Mouse (Mus musculus) adrenal gland, adult 18-20 months (tissue): ENCODE measurements around the gene Gm3055. TPM values are rescaled to one million over a fixed set of nuclear protein-coding genes. Genes with fewer than 3 reads are reported as not detected.
"Not testable (repeated sequence)": the region's sequence is repeated elsewhere in the genome, so short reads cannot be mapped to it uniquely, and the experiment has no call there.

Experiments used
- DNase-seq, 2 experiments: peaks; one replicate each; pipeline ENCODE4 v3.0.0; 2021 to 2022; ENCODE audit warnings: low spot score in 2 of 2
- long read RNA-seq, 2 experiments: library from polyadenylated mRNA; stranded (forward); transcript quantifications; one replicate each; pipeline ENCODE4 v2.0.0; 2021
- total RNA-seq, 2 experiments: library from RNA; stranded (reverse); gene quantifications; 1 replicate in 1 of 2; 2 replicates in 1 of 2; pipeline ENCODE4 v1.2.3; 2021

Gene Gm3055
- 1 to 10 TPM; 1.8 to 3.3 TPM for total RNA-seq
- long read RNA-seq, experiment 1, full-length matches to known transcripts = 1 of 1 reads
- long read RNA-seq, experiment 1, partial matches to known transcripts = 0 of 1 reads
- long read RNA-seq, experiment 1, other reads (novel, unspliced or antisense) = 0 of 1 reads
- long read RNA-seq, experiment 2, partial matches to known transcripts = 0 of 1 reads
- long read RNA-seq, experiment 2, other reads (novel, unspliced or antisense) = 0 of 1 reads

GRCm38 (mm10) chr10:81770506-81771403 is at the start of gene Gm3055:
TSS of gene Gm3055 (minus strand) at chr10:81771161.
- DNase-seq = not testable (repeated sequence)

- not testable (repeated sequence) for DNase-seq
Measured at GRCm38 (mm10) chr10:81811899-81812298, 40.9 kb upstream of the Gm3055 start, which contains the start of gene Gm4767. TSS of gene Gm4767 (plus strand) at chr10:81812186.

- not testable (repeated sequence) for DNase-seq
Measured at GRCm38 (mm10) chr10:81771404-81771777, 430 bp upstream of the Gm3055 start.

GRCm38 (mm10) chr10:81704531-81705301 is 66.2 kb downstream of the Gm3055 start, which contains the start of gene Zfp433:
TSS of gene Zfp433 (plus strand) at chr10:81704825.
- DNase-seq = not testable (repeated sequence)

Other genes with a start within 250 kb of the Gm3055 start
- 1 to 10 TPM; 1.7 to 2.6 TPM for gene Gna15, start 246.9 kb downstream of the Gm3055 start, total RNA-seq
- 10 to 100 TPM; 81.7 to 83.4 TPM for gene Gna11, start 226.0 kb downstream of the Gm3055 start, total RNA-seq
- gene Aes, start 211.7 kb downstream of the Gm3055 start, total RNA-seq = 1,000 to 10,000 TPM in 1 of 2 experiments, 100 to 1,000 TPM in 1; 911 to 1,138 TPM
- 10 to 100 TPM; 58.2 to 65.6 TPM for gene Tle2, start 196.6 kb downstream of the Gm3055 start, total RNA-seq
- gene Tle6, start 170.1 kb downstream of the Gm3055 start, total RNA-seq = 10 to 100 TPM; 21.4 to 37.3 TPM
- gene BC025920, start 164.9 kb downstream of the Gm3055 start, total RNA-seq = 1 to 10 TPM; 1.2 to 1.7 TPM
- gene Sirt6, start 143.4 kb downstream of the Gm3055 start, total RNA-seq = 10 to 100 TPM; 18.2 to 21.5 TPM
- gene Ankrd24, start 142.6 kb downstream of the Gm3055 start, total RNA-seq = 10 to 100 TPM; 20.6 to 21.6 TPM
- gene Gm10778, start 122.1 kb downstream of the Gm3055 start, total RNA-seq = 1 to 10 TPM; 2.4 to 2.8 TPM
- gene Zfp433, start 66.3 kb downstream of the Gm3055 start, total RNA-seq = 1 to 10 TPM; 4.4 to 5.8 TPM
- gene Gm4767, start 41.0 kb upstream of the Gm3055 start, total RNA-seq = 1 to 10 TPM; 1.2 to 1.9 TPM
- 1 to 10 TPM in 1 of 2 experiments, under 1 TPM in 1; 0.83 to 1.6 TPM for gene Gm32687, start 92.8 kb upstream of the Gm3055 start, total RNA-seq
- 1 to 10 TPM in 1 of 2 experiments, under 1 TPM in 1; 0.89 to 1.0 TPM for gene Zfp781, start 159.3 kb upstream of the Gm3055 start, total RNA-seq